In the genomic region with DNA sequence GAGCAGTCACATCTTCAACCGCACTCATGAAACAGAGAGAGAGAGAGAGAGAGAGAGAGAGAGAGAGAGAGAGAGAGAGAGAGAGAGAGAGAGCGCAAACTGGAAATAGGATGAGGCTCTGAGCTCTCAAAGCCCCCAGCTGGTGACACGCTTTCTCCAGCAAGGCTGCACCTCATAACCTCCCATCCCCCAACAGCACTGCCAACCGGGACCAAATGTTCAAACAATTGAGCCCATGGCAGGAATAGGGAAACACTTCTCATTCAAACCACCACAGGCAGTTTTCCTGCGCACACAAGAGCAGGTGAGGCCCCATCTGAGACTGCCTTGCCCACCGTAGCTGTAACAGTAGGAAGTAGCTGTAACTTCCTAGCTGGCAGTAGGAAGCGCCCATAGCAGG, we compare ENCODE assay signal across 11 mouse cellular contexts. TPM values are rescaled to one million over a fixed set of nuclear protein-coding genes. Genes with fewer than 3 reads are reported as not detected.
DNase-seq lines count a peak whose midpoint lies in the region; ATAC-seq and TF ChIP-seq lines count a peak whose summit lies in the region.
"Had no signal": no experiment of that assay in that cellular context is flagged by ENCODE, and none has a peak within 500 bp of the region (broad histone marks: within the 10 kb centered on the region; RNA-seq: fewer than 3 reads in every experiment).

No protein-coding gene starts in this region.

- H3K4me1 ChIP-seq in midbrain, embryonic 14.5 days (ENCODE audit: control insufficient read depth, insufficient read depth, low read length) = no peaks in the 10 kb centered on the region
- H3K4me1 ChIP-seq in midbrain, embryonic 16.5 days (ENCODE audit: control insufficient read depth, insufficient read depth, low read length) = no peaks in the 10 kb centered on the region
- H3K4me1 ChIP-seq in small intestine, adult 2 months (ENCODE audit: control insufficient read depth, insufficient read depth, insufficient read length, low read length) = peaks cover 36% of the 10 kb centered on the region

- ATAC-seq in midbrain, embryonic 14.5 days (ENCODE audit: low FRiP score, low TSS enrichment) = no peak
- no peak for ATAC-seq in midbrain, embryonic 16.5 days
- ATAC-seq in megakaryocyte-erythroid progenitor cell, adult 5-6 weeks (replicated peaks; ENCODE audit: low FRiP score, low TSS enrichment, poor library complexity, severe bottlenecking) = no peak

- peak; percentile 29 for DNase-seq in midbrain, embryonic 14.5 days
- DNase-seq in kidney, postnatal 10 days = peak; percentile 42
- DNase-seq in left cerebral cortex, adult 11 months (ENCODE audit: low spot score) = no peak
- no peak for DNase-seq in urinary bladder, postnatal 4 days (ENCODE audit: low spot score in 2 of 2)

- H3K4me2 ChIP-seq in midbrain, embryonic 14.5 days (ENCODE audit: low read length) = no peak overlapping the region
- H3K4me2 ChIP-seq in midbrain, embryonic 16.5 days (ENCODE audit: low read length) = no peak overlapping the region
- H3K4me2 ChIP-seq: embryonic facial prominence, embryonic 12.5 days; heart, embryonic 15.5 days; liver, embryonic 15.5 days had no signal

- no peak overlapping the region for H3K9ac ChIP-seq in midbrain, embryonic 14.5 days (replicated peaks; ENCODE audit: low read length)
- H3K9ac ChIP-seq in midbrain, embryonic 16.5 days (ENCODE audit: low read depth, low read length) = no peak overlapping the region
- H3K9ac ChIP-seq: embryonic facial prominence, embryonic 12.5 days; heart, embryonic 15.5 days; liver, embryonic 15.5 days had no signal

- H3K4me3 ChIP-seq in midbrain, embryonic 14.5 days (replicated peaks; ENCODE audit: low read depth, low read length) = no peak overlapping the region
- no peak overlapping the region for H3K4me3 ChIP-seq in midbrain, embryonic 16.5 days (ENCODE audit: low read depth, low read length)
- H3K4me3 ChIP-seq in small intestine, adult 2 months (ENCODE audit: low read depth, low read length) = no peak overlapping the region
- H3K4me3 ChIP-seq: embryonic facial prominence, embryonic 12.5 days; heart, embryonic 15.5 days; liver, embryonic 15.5 days had no signal

- no peaks in the 10 kb centered on the region for H3K36me3 ChIP-seq in midbrain, embryonic 14.5 days (ENCODE audit: control insufficient read depth, insufficient read depth, low read length)
- H3K36me3 ChIP-seq in midbrain, embryonic 16.5 days (ENCODE audit: control insufficient read depth, insufficient read depth, low read length) = no peaks in the 10 kb centered on the region
- no peaks in the 10 kb centered on the region for H3K36me3 ChIP-seq in small intestine, adult 2 months (ENCODE audit: control insufficient read depth, insufficient read depth, low read length)
- H3K36me3 ChIP-seq: embryonic facial prominence, embryonic 12.5 days; heart, embryonic 15.5 days; liver, embryonic 15.5 days had no signal

- 41% methylated on average over 7 of the region's 7 CpGs for WGBS in midbrain, embryonic 14.5 days
- 33% methylated on average over 7 of the region's 7 CpGs for WGBS in midbrain, embryonic 16.5 days
- WGBS in small intestine, adult 2 months = 23% methylated on average over 7 of the region's 7 CpGs

- no peaks in the 10 kb centered on the region for H3K27me3 ChIP-seq in midbrain, embryonic 14.5 days (ENCODE audit: control insufficient read depth, insufficient read depth, low read length)
- H3K27me3 ChIP-seq in midbrain, embryonic 16.5 days (ENCODE audit: control insufficient read depth, insufficient read depth, low read depth, low read length) = no peaks in the 10 kb centered on the region
- H3K27me3 ChIP-seq in small intestine, adult 2 months (ENCODE audit: control insufficient read depth, insufficient read depth, low read length) = no peaks in the 10 kb centered on the region
- H3K27me3 ChIP-seq: embryonic facial prominence, embryonic 12.5 days; liver, embryonic 15.5 days had no signal

- H3K27ac ChIP-seq in midbrain, embryonic 14.5 days (replicated peaks; ENCODE audit: low read depth, low read length) = no peak overlapping the region
- no peak overlapping the region for H3K27ac ChIP-seq in midbrain, embryonic 16.5 days (ENCODE audit: low read length)
- H3K27ac ChIP-seq in small intestine, adult 2 months (ENCODE audit: insufficient read depth, low read depth, low read length) = peak overlapping the region; percentile 90
- H3K27ac ChIP-seq: embryonic facial prominence, embryonic 12.5 days; heart, embryonic 15.5 days; liver, embryonic 15.5 days had no signal

- no peaks in the 10 kb centered on the region for H3K9me3 ChIP-seq in midbrain, embryonic 14.5 days (ENCODE audit: control insufficient read depth, low read length)
- no peaks in the 10 kb centered on the region for H3K9me3 ChIP-seq in midbrain, embryonic 16.5 days (replicated peaks; ENCODE audit: control insufficient read depth, low read length, poor library complexity, severe bottlenecking)
- H3K9me3 ChIP-seq: embryonic facial prominence, embryonic 12.5 days; heart, embryonic 15.5 days; liver, embryonic 15.5 days had no signal

- no peak for TF ChIP-seq POLR2A in small intestine, adult 2 months (IDR thresholded peaks at IDR 0.05; ENCODE audit: low read depth, low read length)

- no peak for TF ChIP-seq CTCF in small intestine, adult 2 months (IDR thresholded peaks at IDR 0.05; ENCODE audit: extremely low read depth, insufficient read length, insufficient replicate concordance, low read depth, low read length)

RNA-seq across cellular contexts. Expression of gene Rnf186, which starts 25.5 kb away (rescaled TPM):
- polyA plus RNA-seq in midbrain, embryonic 14.5 days (2014; fragmentation: Nextera tagmentation; extraction: Ambion mirVana) = not detected in 2 replicates
- not detected in 2 replicates for polyA plus RNA-seq in midbrain, embryonic 16.5 days (2015; fragmentation: Nextera tagmentation; extraction: Ambion mirVana)
- 309 and 461 TPM in 2 replicates for polyA plus RNA-seq in small intestine, adult 2 months (2012; rRNA removed)
- not detected in 2 replicates for total RNA-seq in megakaryocyte-erythroid progenitor cell, adult 5-6 weeks (2014; fragmentation: Nextera tagmentation)
- not detected in 2 replicates for total RNA-seq in megakaryocyte-erythroid progenitor cell, adult 5-6 weeks (2017)
- total RNA-seq: layer of hippocampus, postnatal 10 days had no signal
- polyA plus RNA-seq: embryonic facial prominence, embryonic 12.5 days had no signal

RNA-seq across cellular contexts. Expression of gene Otud3, which starts 27.7 kb away (rescaled TPM):
- polyA plus RNA-seq in midbrain, embryonic 14.5 days (2014; fragmentation: Nextera tagmentation; extraction: Ambion mirVana) = 1.7 and 2.8 TPM in 2 replicates
- polyA plus RNA-seq in midbrain, embryonic 16.5 days (2015; fragmentation: Nextera tagmentation; extraction: Ambion mirVana) = 2.3 and 2.4 TPM in 2 replicates
- polyA plus RNA-seq in small intestine, adult 2 months (2012; rRNA removed) = 7.4 and 10.3 TPM in 2 replicates
- 3.7 and 6.6 TPM in 2 replicates for total RNA-seq in megakaryocyte-erythroid progenitor cell, adult 5-6 weeks (2014; fragmentation: Nextera tagmentation)
- total RNA-seq in megakaryocyte-erythroid progenitor cell, adult 5-6 weeks (2017) = 5.0 and 9.7 TPM in 2 replicates

RNA-seq across cellular contexts. Expression of gene Tmco4, which starts 31.3 kb away (rescaled TPM):
- polyA plus RNA-seq in midbrain, embryonic 14.5 days (2014; fragmentation: Nextera tagmentation; extraction: Ambion mirVana) = 0.38 and 0.61 TPM in 2 replicates
- 0.62 and 0.84 TPM in 2 replicates for polyA plus RNA-seq in midbrain, embryonic 16.5 days (2015; fragmentation: Nextera tagmentation; extraction: Ambion mirVana)
- 23.2 and 34.2 TPM in 2 replicates for polyA plus RNA-seq in small intestine, adult 2 months (2012; rRNA removed)
- 7.3 and 7.8 TPM in 2 replicates for total RNA-seq in megakaryocyte-erythroid progenitor cell, adult 5-6 weeks (2014; fragmentation: Nextera tagmentation)
- 6.2 and 13.1 TPM in 2 replicates for total RNA-seq in megakaryocyte-erythroid progenitor cell, adult 5-6 weeks (2017)

Comparison
In these comparisons a context has a peak if more than half of its experiments do, and no peak if none do; other contexts are left out.
1. DNase-seq: peak in midbrain, embryonic 14.5 days (single experiment) and kidney, postnatal 10 days (single experiment); none in left cerebral cortex, adult 11 months (single experiment) and urinary bladder, postnatal 4 days (0 of 2).
2. RNA of gene Rnf186, which starts 25.5 kb away (polyA plus RNA-seq): 309 to 461 TPM in small intestine, adult 2 months; not detected in midbrain, embryonic 14.5 days and not detected in midbrain, embryonic 16.5 days; every median in the first group is over 100 times any median in the second.
3. RNA of gene Tmco4, which starts 31.3 kb away (polyA plus RNA-seq): 23.2 to 34.2 TPM in small intestine, adult 2 months; 0.62 to 0.84 TPM in midbrain, embryonic 16.5 days and 0.38 to 0.61 TPM in midbrain, embryonic 14.5 days; every median in the first group is over 10 times any median in the second.